Mouse (Mus musculus) frontal cortex, postnatal 36 days (tissue): Measurements from ENCODE around the gene Arid1b.
A peak's percentile ranks its signal among the peaks of the same experiment; 100 is the strongest.

ENCODE experiments used
- DNase-seq, 2 experiments: peaks; one replicate each; pipeline ENCODE4 v3.0.0; 2022; ENCODE audit warnings: low spot score in 2 of 2

Arid1b gene

GRCm38 (mm10) chr17:5017065-5017464 is 22.9 kb downstream of the Arid1b start:
- no peak for DNase-seq

DNA sequence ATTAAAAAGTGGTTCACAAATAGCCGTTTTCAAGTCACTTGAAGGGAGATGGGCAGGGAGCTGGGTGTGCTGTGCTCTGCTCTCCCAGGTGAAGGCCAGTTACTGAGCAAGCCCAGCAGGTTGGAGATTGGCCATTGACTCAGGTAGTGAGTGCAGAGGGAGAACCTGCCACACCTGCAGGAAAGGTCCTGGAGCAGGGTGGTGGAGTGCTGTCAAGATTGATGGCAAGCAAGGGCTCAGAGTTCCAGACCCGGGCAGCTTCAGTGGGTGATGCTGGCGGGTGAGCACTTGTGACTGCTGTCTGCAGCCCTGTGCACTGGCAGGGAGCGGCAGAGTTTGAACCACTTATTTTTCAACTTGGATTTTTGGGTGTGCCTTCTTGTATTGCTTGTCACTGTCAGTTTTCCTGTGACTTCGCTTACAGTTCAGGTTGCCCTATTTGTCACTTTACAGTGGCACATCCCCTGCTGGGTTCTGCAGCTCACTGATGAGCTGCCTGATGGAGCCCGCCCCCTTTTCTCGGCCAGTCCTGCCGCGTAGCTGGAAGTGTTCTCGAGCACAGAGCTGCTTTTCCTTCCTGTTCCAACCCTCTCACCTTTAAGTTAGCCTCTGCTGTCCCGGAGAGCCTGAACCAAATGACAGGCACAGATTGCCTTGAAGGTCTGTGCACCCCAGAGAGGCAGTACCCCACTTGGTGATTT is 27.3 kb downstream of the Arid1b start:
- no peak for DNase-seq

- DNase-seq: peak in 1 of 2 experiments; percentile 33
These were observed 27.9 kb downstream of the Arid1b start for GRCm38 (mm10) chr17:5022019-5022544.

- no peak for DNase-seq
These were observed 29.6 kb downstream of the Arid1b start for GRCm38 (mm10) chr17:5023745-5024144.

DNA sequence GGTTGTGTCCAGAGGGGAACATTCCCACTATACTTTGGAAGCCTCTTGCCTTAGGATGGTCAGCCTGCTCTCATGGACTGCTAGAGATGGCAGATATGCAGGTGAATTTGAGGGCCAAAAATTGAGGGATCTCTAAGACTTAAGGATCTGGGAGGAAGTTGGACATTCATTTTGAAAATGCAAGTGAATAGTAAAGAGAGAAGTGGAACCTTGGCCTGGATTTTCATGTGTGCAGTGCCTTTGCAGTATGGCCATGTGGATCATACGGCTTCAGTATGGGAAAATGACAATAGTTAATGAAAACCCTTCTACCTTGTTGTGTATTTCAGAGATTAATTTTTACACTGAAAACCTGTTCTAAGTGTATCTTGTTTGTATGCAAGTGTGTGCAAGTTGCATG is 31.3 kb downstream of the Arid1b start:
- DNase-seq: no peak

- no peak for DNase-seq
These were observed 32.4 kb downstream of the Arid1b start for GRCm38 (mm10) chr17:5026578-5026977.

GRCm38 (mm10) chr17:5029148-5029547 is 35.0 kb downstream of the Arid1b start:
- DNase-seq: no peak

DNA sequence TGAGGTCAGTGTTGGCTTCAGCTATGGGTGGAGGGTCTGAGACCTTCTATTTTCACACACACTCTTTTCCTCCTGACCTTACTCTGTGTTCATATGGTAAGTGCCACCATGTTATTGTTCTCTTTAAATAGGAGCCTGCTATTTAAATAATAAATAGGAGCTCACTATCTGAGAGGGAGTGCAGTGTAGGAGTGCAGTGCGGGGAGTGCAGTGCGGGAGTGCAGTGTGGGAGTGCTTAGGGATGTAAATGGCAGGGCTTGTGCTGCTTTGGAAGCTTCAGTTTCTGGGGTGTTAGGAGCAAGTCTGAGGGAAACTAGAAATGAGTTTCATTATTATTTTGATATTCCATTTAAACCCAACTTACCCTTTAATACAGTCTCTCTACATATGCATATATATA is 36.2 kb downstream of the Arid1b start:
- DNase-seq: no peak

DNA sequence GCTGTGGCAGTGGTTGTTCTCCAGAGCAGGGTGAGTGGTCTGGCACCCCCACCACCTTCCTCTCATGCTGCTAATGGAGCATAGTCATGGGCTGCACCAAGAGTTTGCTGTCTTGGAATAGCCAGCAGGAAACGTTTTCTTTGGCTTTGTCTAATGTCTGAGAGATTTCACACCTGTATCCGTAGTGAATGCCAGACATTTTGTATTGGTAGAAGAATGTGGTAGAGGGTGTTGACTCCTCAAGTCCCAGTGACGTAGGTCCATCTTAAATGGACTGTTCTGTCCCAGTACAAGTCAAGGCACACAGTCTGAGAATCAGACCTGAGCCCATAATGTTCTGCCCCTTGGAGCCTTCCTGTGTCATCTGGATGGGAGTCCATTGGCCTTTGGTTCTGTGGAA is 39.2 kb downstream of the Arid1b start:
- no peak for DNase-seq

DNA sequence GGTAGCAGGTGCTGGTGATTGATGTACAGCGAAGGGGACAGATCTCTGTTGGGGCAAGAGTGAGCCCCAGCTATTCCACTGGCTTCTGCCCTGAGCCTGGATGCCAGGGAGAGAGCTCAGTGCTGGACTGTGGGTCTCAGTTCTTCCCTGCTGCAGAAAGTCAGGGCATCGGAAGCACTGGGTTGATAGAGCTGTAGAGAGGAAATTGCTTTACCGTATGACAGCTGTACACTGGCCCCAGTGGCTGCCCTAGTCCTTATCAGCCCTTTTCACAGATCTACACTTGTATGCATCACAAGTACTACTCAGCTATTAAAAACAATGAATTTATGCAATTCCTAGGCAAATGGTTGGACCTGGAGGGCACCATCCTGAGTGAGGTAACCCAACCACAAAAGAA is 40.1 kb downstream of the Arid1b start:
- no peak for DNase-seq

DNA sequence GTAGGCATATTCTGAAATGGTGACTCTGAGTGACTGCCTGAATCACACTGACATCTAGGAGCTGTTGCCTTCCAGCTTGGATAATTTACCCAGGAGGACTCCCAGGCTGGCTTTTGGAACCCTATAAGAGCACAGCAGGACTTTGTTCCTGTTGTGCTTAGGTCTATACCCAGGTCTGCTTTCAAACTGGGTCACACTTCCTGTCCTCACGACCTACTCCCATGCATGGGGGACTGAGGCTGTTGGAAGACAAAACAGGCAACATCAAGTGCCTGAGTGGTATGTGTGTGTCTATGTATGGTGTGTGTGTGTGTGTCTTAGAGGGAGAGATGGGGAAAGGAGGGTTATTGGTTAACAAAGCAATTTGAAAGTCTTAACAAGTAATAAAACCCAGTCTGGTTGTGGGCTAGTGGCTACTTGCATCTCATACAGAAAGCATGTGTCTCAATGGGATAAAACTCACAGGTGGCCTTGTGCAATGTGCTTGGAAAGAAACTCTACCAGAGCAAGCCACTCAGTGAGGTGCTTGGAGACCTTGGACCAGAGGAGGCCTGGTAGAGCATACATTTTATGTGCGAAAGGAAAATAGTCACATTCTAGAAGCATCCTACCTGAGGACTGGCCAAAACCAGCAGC is 42.2 kb downstream of the Arid1b start:
- DNase-seq: no peak

DNA sequence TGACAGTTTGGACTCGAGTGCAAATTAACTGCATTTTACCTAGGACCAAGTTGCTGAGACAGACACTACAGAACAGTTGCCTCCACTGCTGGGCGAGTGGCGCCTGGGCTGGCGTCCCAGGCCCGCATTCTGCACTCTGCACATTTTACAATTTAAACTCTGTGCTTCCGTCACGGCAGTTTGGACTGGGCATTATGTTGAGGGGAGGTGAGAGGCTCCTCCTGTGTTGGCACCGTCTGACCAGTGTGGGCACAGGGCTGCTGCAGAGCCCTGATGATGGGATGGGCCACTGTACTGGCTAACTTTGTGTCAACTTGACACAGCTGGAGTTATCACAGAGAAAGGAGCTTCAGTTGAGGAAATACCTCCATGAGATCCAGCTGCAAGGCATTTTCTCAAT is 43.1 kb downstream of the Arid1b start:
- no peak for DNase-seq

GRCm38 (mm10) chr17:5039826-5040225 is 45.7 kb downstream of the Arid1b start:
- no peak for DNase-seq

GRCm38 (mm10) chr17:5043871-5044270 is 49.7 kb downstream of the Arid1b start:
- DNase-seq: no peak

- DNase-seq: no peak
These were observed 51.5 kb downstream of the Arid1b start for GRCm38 (mm10) chr17:5045613-5046012.

DNA sequence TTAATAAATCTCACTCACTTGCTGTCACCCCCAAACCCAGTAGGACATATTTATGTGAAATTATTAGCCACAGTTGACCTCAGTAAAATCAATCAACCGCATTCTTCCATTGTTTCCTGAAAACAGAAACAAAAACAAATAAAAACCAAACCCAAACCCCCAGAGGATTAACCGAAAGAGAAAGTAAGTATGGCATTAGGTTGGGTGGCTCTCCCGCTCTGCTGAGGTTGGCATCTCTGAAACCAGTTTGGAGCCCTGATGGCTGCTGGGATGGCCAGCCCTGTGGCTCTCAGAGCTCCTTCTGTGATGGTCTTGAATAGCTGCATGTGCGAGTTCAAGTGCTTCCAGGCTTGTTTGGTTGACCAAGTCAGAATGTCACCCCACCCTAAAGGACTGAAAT is 53.2 kb downstream of the Arid1b start:
- no peak for DNase-seq

DNA sequence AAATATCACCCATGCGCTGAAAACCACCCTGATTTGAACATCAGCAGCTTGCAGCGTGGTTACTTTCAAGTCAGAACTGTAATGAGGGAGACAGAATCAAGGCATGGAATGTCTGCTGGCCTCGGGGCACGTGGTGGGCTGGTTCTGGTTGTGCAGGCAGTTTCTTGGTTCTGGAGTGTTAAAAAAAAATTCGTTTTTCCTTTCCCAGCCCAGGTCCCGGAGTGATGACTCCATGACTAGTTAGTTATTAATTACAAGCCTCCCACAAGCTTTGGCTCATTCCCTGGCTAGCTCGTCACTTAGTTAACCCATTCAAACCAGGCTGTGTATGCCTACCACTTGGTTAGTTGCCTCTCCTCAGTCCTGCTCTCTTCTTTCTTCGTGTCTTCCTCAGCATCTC is 56.1 kb downstream of the Arid1b start:
- no peak for DNase-seq

DNA sequence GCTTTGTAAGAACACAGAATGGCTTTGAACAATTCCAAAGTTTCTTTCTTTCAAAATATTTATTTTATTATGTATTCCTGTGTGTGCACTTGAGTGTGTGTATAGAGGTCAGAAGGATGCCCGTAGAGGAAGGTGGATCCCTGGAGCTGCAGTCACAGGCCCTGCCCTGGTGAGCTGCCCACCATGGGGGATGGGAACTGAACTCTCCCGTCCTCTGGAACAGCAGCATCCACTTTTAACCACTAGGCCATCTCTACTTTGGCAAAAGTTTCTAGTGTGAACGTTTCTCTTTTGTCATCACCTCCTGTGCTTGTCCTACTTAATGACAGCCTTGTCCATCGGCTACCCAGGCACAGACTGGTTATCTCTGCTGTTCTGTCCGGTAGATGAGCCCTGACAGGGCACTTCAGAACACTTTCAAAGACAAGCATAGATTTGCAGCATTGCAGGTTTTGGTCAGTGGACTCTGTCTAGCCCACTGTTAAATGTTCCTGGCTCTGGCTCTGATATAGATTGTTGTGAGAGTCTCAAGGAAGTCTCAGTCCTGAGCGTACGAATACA is 56.9 kb downstream of the Arid1b start:
- DNase-seq: no peak

DNA sequence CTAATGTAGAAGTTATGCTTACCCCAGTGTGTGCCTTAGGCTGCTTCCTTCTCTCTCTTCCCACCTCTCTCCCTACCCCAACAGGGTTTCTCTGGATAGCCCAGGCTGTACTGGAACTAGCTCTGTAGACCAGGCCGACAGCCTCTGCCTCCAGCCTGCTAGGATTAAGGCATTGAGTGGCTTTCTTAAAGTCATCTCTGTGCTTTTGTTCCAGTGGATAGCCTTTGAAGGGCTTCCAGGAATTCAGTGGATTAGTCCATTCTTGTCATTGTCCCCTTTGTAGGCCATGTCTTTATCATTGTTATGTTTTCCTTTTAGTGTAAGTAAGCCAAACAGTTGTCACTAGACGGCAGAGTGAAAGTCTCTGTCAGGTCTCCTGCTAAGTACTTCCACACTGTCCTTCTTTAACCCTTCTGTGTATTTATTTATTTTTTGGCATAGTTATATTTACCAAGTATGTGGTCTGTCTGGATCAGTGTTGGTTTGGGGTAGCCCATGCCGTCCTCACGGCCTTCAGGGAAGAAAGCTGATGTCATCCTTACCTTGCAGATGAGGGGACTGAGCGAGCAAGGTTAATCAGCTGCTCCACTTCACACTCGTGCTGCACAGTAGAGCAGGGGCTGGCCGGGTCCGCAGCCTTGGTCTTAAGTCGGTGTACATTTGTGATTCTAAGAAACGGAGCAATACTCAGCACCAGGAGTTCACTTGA is 58.1 kb downstream of the Arid1b start:
- no peak for DNase-seq

GRCm38 (mm10) chr17:5052800-5053179 is 58.7 kb downstream of the Arid1b start:
- no peak for DNase-seq

DNA sequence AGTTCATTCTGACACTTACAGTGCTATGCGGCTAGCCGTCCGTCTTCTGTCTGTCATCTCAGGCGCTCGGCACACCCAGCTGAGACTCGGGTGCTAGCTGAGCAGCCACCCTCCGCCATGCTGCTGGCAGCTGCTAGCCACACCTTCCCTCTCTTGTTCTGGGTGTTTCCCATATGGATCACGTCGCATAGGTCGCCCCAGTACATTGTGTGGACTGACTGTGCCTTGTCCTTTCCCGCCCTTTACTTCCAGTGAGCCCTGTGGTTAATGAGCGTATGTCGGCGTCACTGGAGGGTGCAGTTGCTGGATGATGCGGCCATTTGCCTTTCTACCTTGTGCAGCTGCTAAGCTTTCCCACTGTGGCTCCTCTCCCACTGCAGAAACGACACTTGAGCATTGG is 59.1 kb downstream of the Arid1b start:
- no peak for DNase-seq

- no peak for DNase-seq
These were observed 61.3 kb downstream of the Arid1b start for GRCm38 (mm10) chr17:5055412-5055811.

DNA sequence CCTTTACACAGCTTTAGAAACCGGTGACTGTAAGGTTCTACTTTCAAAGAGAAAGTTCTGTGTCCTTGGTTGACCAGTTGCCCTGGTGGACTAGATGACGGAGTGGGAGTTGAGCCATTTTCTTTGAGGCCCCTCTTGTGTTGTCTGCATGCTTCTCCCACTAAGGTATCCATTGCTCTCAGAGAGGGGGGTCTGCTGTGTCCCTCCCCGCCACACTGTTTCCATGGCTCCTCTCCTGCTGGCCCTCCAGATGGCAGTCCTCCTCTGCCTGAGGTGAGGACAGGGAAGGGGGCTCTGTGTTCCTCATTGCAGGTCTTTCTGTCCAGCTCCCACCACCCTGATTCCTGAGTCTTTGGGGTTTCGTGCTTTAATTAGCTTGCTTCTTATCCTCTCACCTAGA is 62.5 kb downstream of the Arid1b start:
- DNase-seq: no peak
